Mouse (Mus musculus) stomach, embryonic 15.5 days (tissue): ENCODE results near the gene Gm44579. TPM values are rescaled to one million over a fixed set of nuclear protein-coding genes. Genes with fewer than 3 reads are reported as not detected.

ENCODE experiments used
- ATAC-seq: fragments of 200-750 bp; cut with Nextera tagmentation; 2 replicates; pipeline ENCODE4 v1.8.0; 2017; ENCODE audit warnings: low read depth, moderate number of reproducible peaks, moderate TSS enrichment; ENCODE audit not compliant: insufficient read depth, low FRiP score
- H3K27ac ChIP-seq: fragments of 300-500 bp; sonication (generic); 2 replicates; pipeline ENCODE4 v1.5.1; 2015; ENCODE audit warnings: mild to moderate bottlenecking, inconsistent platforms
- H3K27me3 ChIP-seq: fragments of 300-500 bp; sonication (generic); replicated peaks from 2 replicates; pipeline ENCODE4 v1.6.1; 2015; ENCODE audit warnings: inconsistent platforms
- H3K36me3 ChIP-seq: fragments of 300-500 bp; sonication (generic); 2 replicates; pipeline ENCODE4 v1.6.1; 2015; ENCODE audit warnings: inconsistent platforms
- H3K4me1 ChIP-seq: fragments of 300-500 bp; sonication (generic); 2 replicates; pipeline ENCODE4 v1.6.1; 2015; ENCODE audit warnings: inconsistent platforms
- H3K4me2 ChIP-seq: fragments of 300-500 bp; sonication (generic); 2 replicates; pipeline ENCODE4 v1.6.1; 2015; ENCODE audit warnings: mild to moderate bottlenecking, inconsistent platforms
- H3K4me3 ChIP-seq: fragments of 300-500 bp; sonication (generic); replicated peaks from 2 replicates; pipeline ENCODE4 v1.5.1; 2015; ENCODE audit warnings: inconsistent platforms
- H3K9ac ChIP-seq: fragments of 300-500 bp; sonication (generic); 2 replicates; pipeline ENCODE4 v1.6.1; 2015; ENCODE audit warnings: inconsistent platforms
- H3K9me3 ChIP-seq: fragments of 300-500 bp; sonication (generic); 2 replicates; pipeline ENCODE4 v1.6.1; 2016; ENCODE audit warnings: inconsistent platforms
- WGBS: fragments of 180-500 bp; shearing (Covaris S2); methylation state at CpG from one replicate; pipeline ENCODE4 v1.1.7; 2015; 5-methylcytosine and 5-hydroxymethylcytosine counted together
- polyA plus RNA-seq: library from polyadenylated mRNA; unstranded; fragments of >200 nt; fragmentation: Nextera tagmentation; extraction: Ambion mirVana; gene quantifications from 2 replicates; pipeline ENCODE4 v1.2.1, GENCODE M21; 2015

The Gm44579 gene
- polyA plus RNA-seq, 1 experiment from 2014 or later = not detected

DNA sequence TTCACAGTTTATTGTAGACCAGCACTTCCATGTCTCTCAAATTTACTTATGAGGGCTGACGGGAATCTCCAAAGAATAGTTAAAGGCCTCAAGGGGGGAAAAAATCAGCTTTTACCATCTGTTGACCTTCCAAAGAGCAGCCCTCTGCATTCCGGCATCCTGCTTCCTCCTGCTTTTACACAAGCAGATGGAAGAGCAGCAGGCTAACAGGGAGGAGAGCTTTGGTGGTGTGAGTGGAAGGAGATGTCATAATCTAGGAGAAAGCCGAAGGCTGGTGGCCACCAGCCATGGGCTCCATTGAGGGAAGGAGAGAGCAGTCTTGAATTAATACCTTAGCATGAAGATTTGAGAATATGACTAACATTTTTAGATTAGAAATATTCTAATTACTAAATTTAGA, 72.4 kb downstream of the Gm44579 start:
- no peaks in the 10 kb centered on the region for H3K27me3 ChIP-seq
- no peak overlapping the region for H3K9ac ChIP-seq
- no peak overlapping the region for H3K4me3 ChIP-seq
- H3K27ac ChIP-seq = no peak overlapping the region
- H3K4me2 ChIP-seq = no peak overlapping the region
- no peak for ATAC-seq
- no peaks in the 10 kb centered on the region for H3K36me3 ChIP-seq
- 66% methylated on average over 3 of the region's 3 CpGs for WGBS
- H3K4me1 ChIP-seq = 0 out of 2 replicates have a peak, but pooled peaks cover 7% of the 10 kb centered on the region
- no peaks in the 10 kb centered on the region for H3K9me3 ChIP-seq

DNA sequence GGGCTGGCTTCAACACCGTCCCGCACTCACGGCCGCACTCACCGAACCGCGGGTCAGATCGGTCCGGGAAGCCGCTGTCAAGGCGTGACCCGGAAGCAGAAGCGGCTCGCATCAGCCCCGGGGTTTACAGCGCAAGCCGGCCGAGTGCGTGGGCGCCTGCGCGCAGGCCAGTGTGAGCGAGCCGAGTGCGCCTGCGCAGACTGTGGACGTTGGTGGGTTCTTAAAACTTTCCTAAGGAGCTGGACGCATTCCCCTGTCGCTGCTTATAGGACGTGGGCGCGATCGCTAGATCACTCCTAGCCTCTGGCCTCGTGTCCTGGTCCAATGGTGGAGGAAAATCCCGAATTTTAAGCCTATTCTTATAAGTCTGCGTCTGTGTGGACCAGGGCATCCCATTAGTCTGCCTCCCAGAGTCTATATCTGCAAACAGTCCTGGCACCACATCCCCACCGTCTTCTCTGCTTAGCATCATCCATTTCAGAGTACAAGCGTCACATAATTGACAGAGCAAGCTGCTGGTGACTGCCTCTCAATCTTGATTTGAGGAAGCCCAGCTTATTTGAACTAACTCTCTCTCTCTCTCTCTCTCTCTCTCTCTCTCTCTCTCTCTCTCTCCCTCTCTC, 75.1 kb downstream of the Gm44579 start:
- Histone ChIP-seq H3K27me3 (no peaks in the 10 kb centered on the region), H3K36me3 (no peaks in the 10 kb centered on the region), H3K27ac (peak overlapping the region; percentile 69), H3K4me3 (peak overlapping the region; percentile 97), H3K9ac (peak overlapping the region; percentile 95), H3K4me2 (peak overlapping the region; percentile 77), H3K4me1 (0 out of 2 replicates have a peak, but pooled peaks cover 7% of the 10 kb centered on the region), H3K9me3 (no peaks in the 10 kb centered on the region)
- peak; percentile 95 for ATAC-seq
- under 1% methylated on average over 38 of the region's 38 CpGs for WGBS

DNA sequence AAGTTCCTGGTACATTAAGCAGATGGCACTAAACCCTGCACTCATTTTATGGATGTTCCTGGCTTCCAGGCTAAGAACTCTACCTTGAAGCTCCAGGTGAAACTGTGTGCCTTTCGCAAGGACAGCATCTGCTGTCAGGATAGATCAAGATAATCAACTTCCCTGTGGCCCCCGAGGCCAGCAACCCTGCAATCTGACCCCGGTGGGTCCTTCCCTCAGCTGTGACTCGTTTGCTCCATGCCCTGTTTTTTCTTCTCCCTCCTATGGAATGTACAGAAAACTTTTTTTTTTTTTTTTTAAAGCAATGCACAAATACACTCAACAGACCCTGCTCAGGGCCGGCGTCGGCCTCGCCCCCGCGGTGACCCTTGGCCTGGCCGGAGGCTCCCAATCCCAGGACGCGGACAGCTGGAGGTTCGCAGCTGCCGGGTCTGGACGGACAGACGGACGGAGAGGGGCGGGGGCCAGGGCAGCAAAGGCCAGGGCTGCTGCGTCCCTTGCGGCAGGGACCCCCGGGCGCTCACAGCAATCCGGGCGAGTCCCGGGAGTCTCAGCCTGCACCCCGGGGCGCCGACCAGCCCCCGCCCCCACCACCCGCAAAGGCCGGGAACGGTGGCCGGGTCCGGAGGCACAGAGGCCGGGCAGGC, 75.8 kb downstream of the Gm44579 start:
- peak overlapping the region; percentile 95 for H3K9ac ChIP-seq
- H3K9me3 ChIP-seq = no peaks in the 10 kb centered on the region
- H3K4me2 ChIP-seq = peak overlapping the region; percentile 77
- H3K4me3 ChIP-seq = peak overlapping the region; percentile 97
- H3K27me3 ChIP-seq = no peaks in the 10 kb centered on the region
- peak; percentile 48; the same call in 1 of the 2 replicates for ATAC-seq
- under 1% methylated on average over 36 of the region's 36 CpGs for whole genome bisulfite sequencing
- peaks cover under 1% of the 10 kb centered on the region; the same call in 1 of the 2 replicates for H3K36me3 ChIP-seq
- 0 out of 2 replicates have a peak, but pooled peaks cover 7% of the 10 kb centered on the region for H3K4me1 ChIP-seq
- H3K27ac ChIP-seq = peak overlapping the region; percentile 52

DNA sequence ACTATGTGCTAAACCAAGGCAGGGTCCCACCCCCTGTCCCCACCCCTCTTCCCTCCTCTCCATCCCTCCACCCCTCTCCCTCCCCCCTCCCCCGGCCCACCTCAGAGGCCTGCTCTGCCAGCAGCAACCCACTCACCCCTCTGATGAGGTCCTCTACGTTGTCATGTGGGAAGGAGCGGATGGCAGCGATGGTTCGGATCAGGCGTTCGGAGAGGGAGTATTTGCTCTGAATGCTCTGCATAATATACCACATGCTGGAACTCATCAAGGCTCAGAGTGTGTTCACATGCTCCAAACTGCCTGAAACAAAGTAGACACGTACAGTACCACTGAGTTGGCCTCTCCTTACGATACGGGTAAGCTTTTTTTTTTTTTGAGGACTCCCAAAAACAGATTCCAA, 78.3 kb downstream of the Gm44579 start:
- ATAC-seq = no peak
- Histone ChIP-seq H3K27ac (no peak overlapping the region), H3K27me3 (no peaks in the 10 kb centered on the region), H3K4me1 (0 out of 2 replicates have a peak, but pooled peaks cover 7% of the 10 kb centered on the region), H3K9ac (no peak overlapping the region), H3K4me3 (no peak overlapping the region), H3K36me3 (peaks cover 4% of the 10 kb centered on the region; the same call in 1 of the 2 replicates), H3K4me2 (no peak overlapping the region), H3K9me3 (no peaks in the 10 kb centered on the region)
- WGBS = 85% methylated on average over 10 of the region's 10 CpGs

DNA sequence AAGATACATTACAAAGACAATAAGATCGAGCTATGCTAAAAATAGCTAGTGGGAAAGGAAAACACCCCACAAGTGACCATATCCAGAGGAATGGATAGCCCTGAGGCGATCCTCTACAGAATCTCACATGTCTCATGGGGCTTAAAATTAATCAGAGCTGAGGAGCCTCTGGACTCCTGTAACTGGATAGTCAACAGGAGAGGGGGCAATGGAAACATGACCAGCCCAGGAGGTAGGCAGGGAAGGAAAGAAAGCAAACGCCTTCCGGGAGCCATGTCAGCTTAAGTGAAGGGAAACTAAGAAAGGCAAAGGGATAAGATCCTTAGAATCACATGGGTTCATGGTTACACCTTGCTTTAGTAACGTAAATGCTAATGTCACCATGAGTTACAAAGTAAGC, 80.0 kb downstream of the Gm44579 start:
- 0 out of 2 replicates have a peak, but pooled peaks cover 7% of the 10 kb centered on the region for H3K4me1 ChIP-seq
- no peaks in the 10 kb centered on the region for H3K27me3 ChIP-seq
- no peak for ATAC-seq
- no peak overlapping the region for H3K4me3 ChIP-seq
- no peak overlapping the region for H3K27ac ChIP-seq
- 93% methylated on average over 5 of the region's 5 CpGs for WGBS
- H3K36me3 ChIP-seq = peaks cover 14% of the 10 kb centered on the region
- H3K9me3 ChIP-seq = no peaks in the 10 kb centered on the region
- no peak overlapping the region for H3K9ac ChIP-seq
- no peak overlapping the region for H3K4me2 ChIP-seq

DNA sequence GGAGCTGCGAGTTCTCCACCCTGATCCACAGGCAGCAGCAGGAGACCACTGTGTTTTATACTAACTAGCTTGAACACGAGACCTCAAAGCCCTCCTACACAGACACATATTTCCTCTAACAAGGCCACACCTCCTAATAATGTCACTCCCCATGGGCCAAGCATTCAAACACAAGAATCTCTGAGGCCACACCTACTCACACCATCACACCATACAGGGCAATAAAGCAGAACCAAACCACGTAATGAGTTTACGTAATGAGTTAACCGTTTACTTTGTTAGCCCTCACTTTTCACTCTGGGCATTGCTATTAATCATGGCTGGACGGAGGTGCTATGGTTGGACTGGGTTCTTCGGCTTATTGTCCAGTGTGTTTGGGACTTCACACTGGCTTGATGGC, 81.0 kb downstream of the Gm44579 start:
- 0 out of 2 replicates have a peak, but pooled peaks cover 6% of the 10 kb centered on the region for H3K4me1 ChIP-seq
- no peak overlapping the region for H3K9ac ChIP-seq
- no peak overlapping the region for H3K27ac ChIP-seq
- H3K36me3 ChIP-seq = peaks cover 23% of the 10 kb centered on the region
- peak; percentile 60; the same call in 1 of the 2 replicates for ATAC-seq
- H3K4me2 ChIP-seq = no peak overlapping the region
- WGBS = 59% methylated on average over 7 of the region's 7 CpGs
- H3K27me3 ChIP-seq = no peaks in the 10 kb centered on the region
- H3K9me3 ChIP-seq = no peaks in the 10 kb centered on the region
- H3K4me3 ChIP-seq = no peak overlapping the region

DNA sequence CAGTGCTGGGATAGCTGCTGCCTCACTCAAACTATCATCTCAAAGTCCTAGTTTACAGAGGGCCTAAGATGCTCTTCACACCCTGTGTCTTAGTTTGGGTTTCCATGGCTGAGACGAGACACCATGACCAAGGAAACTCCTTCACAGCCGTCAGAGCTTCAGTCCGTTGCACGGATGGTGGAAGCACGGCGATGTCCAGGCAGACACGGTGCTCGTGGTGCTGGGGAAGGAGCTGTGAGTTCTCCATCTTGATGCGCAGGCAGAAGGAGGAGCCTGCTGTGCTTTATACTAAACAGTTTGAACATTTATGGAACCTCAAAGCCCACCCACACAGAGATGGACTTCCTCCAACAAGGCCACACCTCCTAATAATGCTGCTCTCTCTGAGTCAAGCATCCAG, 83.9 kb downstream of the Gm44579 start:
- H3K36me3 ChIP-seq = peaks cover 42% of the 10 kb centered on the region
- WGBS = 91% methylated on average over 9 of the region's 9 CpGs

More for the DNA sequence above, 83.9 kb downstream of the Gm44579 start:
- no peaks in the 10 kb centered on the region for H3K9me3 ChIP-seq
- no peak overlapping the region for H3K4me3 ChIP-seq
- ATAC-seq = no peak
- H3K4me1 ChIP-seq = no peaks in the 10 kb centered on the region
- H3K9ac ChIP-seq = no peak overlapping the region
- H3K27me3 ChIP-seq = no peaks in the 10 kb centered on the region
- H3K4me2 ChIP-seq = no peak overlapping the region
- no peak overlapping the region for H3K27ac ChIP-seq

Other genes starting within 250 kb of the Gm44579 start
- 2.5 and 3.3 TPM in 2 replicates for gene Col2a1, start 216.3 kb downstream of the Gm44579 start, polyA plus RNA-seq
- gene Pfkm, start 128.4 kb downstream of the Gm44579 start, polyA plus RNA-seq = 28.3 and 31.0 TPM in 2 replicates
- 27.9 and 29.0 TPM in 2 replicates for gene Senp1, start 127.2 kb downstream of the Gm44579 start, polyA plus RNA-seq
- gene Asb8, start 55.4 kb downstream of the Gm44579 start, polyA plus RNA-seq = 42.8 and 43.7 TPM in 2 replicates
- gene Ccdc184, start 53.8 kb downstream of the Gm44579 start, polyA plus RNA-seq = 1.6 and 2.0 TPM in 2 replicates
- gene Olfr288, start 25.4 kb downstream of the Gm44579 start, polyA plus RNA-seq = not detected in 2 replicates
- gene Olfr287, start 79 bp upstream of the Gm44579 start, polyA plus RNA-seq = not detected in 2 replicates
- gene Olfr286, start 13.5 kb upstream of the Gm44579 start, polyA plus RNA-seq = not detected in 2 replicates
- not detected in 2 replicates for gene H1fnt, start 36.3 kb upstream of the Gm44579 start, polyA plus RNA-seq
- 0.55 and 0.62 TPM in 2 replicates for gene Zfp641, start 75.2 kb upstream of the Gm44579 start, polyA plus RNA-seq
- not detected in 2 replicates for gene Olfr285, start 96.4 kb upstream of the Gm44579 start, polyA plus RNA-seq
- gene Olfr284, start 120.0 kb upstream of the Gm44579 start, polyA plus RNA-seq = not detected in 2 replicates
- not detected in 2 replicates for gene Olfr283, start 160.0 kb upstream of the Gm44579 start, polyA plus RNA-seq
- not detected in 2 replicates for gene Olfr282, start 210.2 kb upstream of the Gm44579 start, polyA plus RNA-seq
- 0.03 TPM in 1 of 2 replicates, not detected in the other for gene Olfr281, start 231.6 kb upstream of the Gm44579 start, polyA plus RNA-seq
- gene OR5BS1P, start 248.9 kb upstream of the Gm44579 start, polyA plus RNA-seq = not detected in 2 replicates